11 mouse cellular contexts compared by ENCODE assay signal in the genomic region with DNA sequence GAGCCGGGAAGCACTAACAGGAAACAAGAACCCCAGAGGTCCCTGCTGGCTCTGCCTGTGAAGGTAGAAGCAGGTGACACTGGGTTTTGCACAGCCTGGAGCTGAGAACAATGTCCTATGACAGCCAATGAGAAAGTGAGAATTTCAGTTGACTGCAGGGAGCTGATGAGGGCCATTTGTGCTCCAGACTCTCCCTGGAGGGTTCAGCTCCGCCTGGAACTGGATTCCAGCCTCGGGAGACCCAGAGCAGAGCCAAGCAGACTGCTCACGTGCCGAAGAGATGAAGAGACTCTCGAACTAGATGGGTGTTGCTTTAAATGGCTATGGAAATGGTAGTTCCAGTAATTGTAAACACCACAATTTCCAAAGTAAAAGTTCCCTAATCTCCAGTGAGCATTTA.
"Had no signal": no experiment of that assay in that cellular context is flagged by ENCODE, and none has a peak within 500 bp of the region (broad histone marks: within the 10 kb centered on the region; RNA-seq: fewer than 3 reads in every experiment).

No protein-coding gene starts in this region.

- DNase-seq: kidney, postnatal 14 days; left cerebral cortex, postnatal 4 days; lung, adult 18-20 months; lung, postnatal 14 days; right cerebral cortex, postnatal 25 days; thymus, postnatal 4 days had no signal

- H3K27ac ChIP-seq: limb, embryonic 13.5 days; liver, embryonic 14.5 days; midbrain, embryonic 12.5 days; neural tube, embryonic 13.5 days had no signal

- ATAC-seq: midbrain, embryonic 16.5 days had no signal

- H3K4me3 ChIP-seq: limb, embryonic 13.5 days; midbrain, embryonic 12.5 days; neural tube, embryonic 13.5 days had no signal

- H3K4me2 ChIP-seq: limb, embryonic 13.5 days; midbrain, embryonic 12.5 days; neural tube, embryonic 13.5 days had no signal

- H3K36me3 ChIP-seq: limb, embryonic 13.5 days; midbrain, embryonic 12.5 days; neural tube, embryonic 13.5 days had no signal

- H3K9ac ChIP-seq: limb, embryonic 13.5 days; liver, embryonic 14.5 days; midbrain, embryonic 12.5 days; neural tube, embryonic 13.5 days had no signal

- H3K9me3 ChIP-seq: limb, embryonic 13.5 days; midbrain, embryonic 12.5 days; neural tube, embryonic 13.5 days had no signal

- H3K27me3 ChIP-seq: limb, embryonic 13.5 days; midbrain, embryonic 12.5 days; neural tube, embryonic 13.5 days had no signal

- H3K4me1 ChIP-seq: midbrain, embryonic 12.5 days; neural tube, embryonic 13.5 days had no signal
